Mouse (Mus musculus): Measurements from ENCODE around the gene Otud5. TPM values are rescaled to one million over a fixed set of nuclear protein-coding genes. Genes with fewer than 3 reads are reported as not detected.
A peak's percentile ranks its signal among the peaks of the same experiment; 100 is the strongest.
"Not testable (repeated sequence)": the region's sequence is repeated elsewhere in the genome, so short reads cannot be mapped to it uniquely, and the experiment has no call there.

Otud5 gene
- polyA plus RNA-seq, 1 experiment, result 14.1 TPM

- Histone ChIP-seq H3K4me1 (ENCODE audit: control insufficient read depth, insufficient read depth, insufficient read length, low read length) (no peaks in the 10 kb centered on the region), H3K4me3 (ENCODE audit: insufficient read depth, low read depth, low read length) (no peak overlapping the region), H3K27ac (replicated peaks; ENCODE audit: low read depth, low read length) (no peak overlapping the region)
Measured at GRCm38 (mm10) chrX:7865343-7865742, 24.2 kb downstream of the Otud5 start.

GRCm38 (mm10) chrX:7865786-7866185, 24.6 kb downstream of the Otud5 start:
- Histone ChIP-seq H3K4me3 (ENCODE audit: insufficient read depth, low read depth, low read length) (no peak overlapping the region), H3K4me1 (ENCODE audit: control insufficient read depth, insufficient read depth, insufficient read length, low read length) (no peaks in the 10 kb centered on the region), H3K27ac (replicated peaks; ENCODE audit: low read depth, low read length) (no peak overlapping the region)

- Histone ChIP-seq H3K4me3 (ENCODE audit: insufficient read depth, low read depth, low read length) (no peak overlapping the region), H3K4me1 (ENCODE audit: control insufficient read depth, insufficient read depth, insufficient read length, low read length) (no peaks in the 10 kb centered on the region), H3K27ac (replicated peaks; ENCODE audit: low read depth, low read length) (no peak overlapping the region)
Measured at GRCm38 (mm10) chrX:7867141-7867540, 26.0 kb downstream of the Otud5 start.

- no peak overlapping the region for H3K27ac ChIP-seq (replicated peaks; ENCODE audit: low read depth, low read length)
- no peaks in the 10 kb centered on the region for H3K4me1 ChIP-seq (ENCODE audit: control insufficient read depth, insufficient read depth, insufficient read length, low read length)
- H3K4me3 ChIP-seq (ENCODE audit: insufficient read depth, low read depth, low read length), result no peak overlapping the region
Measured at GRCm38 (mm10) chrX:7868506-7868905, 27.3 kb downstream of the Otud5 start.

GRCm38 (mm10) chrX:7869826-7870225, 28.7 kb downstream of the Otud5 start:
- no peak overlapping the region for H3K27ac ChIP-seq (replicated peaks; ENCODE audit: low read depth, low read length)
- no peak overlapping the region for H3K4me3 ChIP-seq (ENCODE audit: insufficient read depth, low read depth, low read length)
- no peaks in the 10 kb centered on the region for H3K4me1 ChIP-seq (ENCODE audit: control insufficient read depth, insufficient read depth, insufficient read length, low read length)

- Histone ChIP-seq H3K27ac (replicated peaks; ENCODE audit: low read depth, low read length) (no peak within 1 kb of the TSS), H3K4me1 (ENCODE audit: control insufficient read depth, insufficient read depth, insufficient read length, low read length) (peaks cover 2% of the 10 kb centered on the region; the same call in 1 of the 2 replicates), H3K4me3 (ENCODE audit: insufficient read depth, low read depth, low read length) (peak within 1 kb of the TSS; percentile 62)
Measured at GRCm38 (mm10) chrX:7878007-7878419, 36.8 kb downstream of the Otud5 start, which contains the start of gene Pim2. Gene Pim2, plus strand, starts transcription at chrX:7878262.

GRCm38 (mm10) chrX:7878495-7878894, 37.3 kb downstream of the Otud5 start:
- Histone ChIP-seq H3K27ac (replicated peaks; ENCODE audit: low read depth, low read length) (no peak overlapping the region), H3K4me1 (ENCODE audit: control insufficient read depth, insufficient read depth, insufficient read length, low read length) (peaks cover 2% of the 10 kb centered on the region; the same call in 1 of the 2 replicates), H3K4me3 (ENCODE audit: insufficient read depth, low read depth, low read length) (peak overlapping the region; percentile 62)

- Histone ChIP-seq H3K4me1 (ENCODE audit: control insufficient read depth, insufficient read depth, insufficient read length, low read length) (peaks cover 2% of the 10 kb centered on the region; the same call in 1 of the 2 replicates), H3K27ac (replicated peaks; ENCODE audit: low read depth, low read length) (no peak overlapping the region), H3K4me3 (ENCODE audit: insufficient read depth, low read depth, low read length) (no peak overlapping the region; the same call in 1 of the 2 replicates)
Measured at GRCm38 (mm10) chrX:7879819-7880218, 38.7 kb downstream of the Otud5 start.

- Histone ChIP-seq H3K27ac (replicated peaks; ENCODE audit: low read depth, low read length) (peak within 1 kb of the TSS; percentile 79), H3K4me1 (ENCODE audit: control insufficient read depth, insufficient read depth, insufficient read length, low read length) (no peaks in the 10 kb centered on the region), H3K4me3 (ENCODE audit: insufficient read depth, low read depth, low read length) (peak within 1 kb of the TSS; percentile 86)
Measured at GRCm38 (mm10) chrX:7883841-7884567, 42.8 kb downstream of the Otud5 start, which contains the start of gene Slc35a2. Gene Slc35a2, plus strand, starts transcription at chrX:7884028.

- H3K27ac ChIP-seq (replicated peaks; ENCODE audit: low read depth, low read length), result peak overlapping the region; percentile 66
- H3K4me3 ChIP-seq (ENCODE audit: insufficient read depth, low read depth, low read length), result peak overlapping the region; percentile 67
- no peaks in the 10 kb centered on the region for H3K4me1 ChIP-seq (ENCODE audit: control insufficient read depth, insufficient read depth, insufficient read length, low read length)
Measured at GRCm38 (mm10) chrX:7898211-7898610, 57.0 kb downstream of the Otud5 start.

GRCm38 (mm10) chrX:7898880-7899874, 58.0 kb downstream of the Otud5 start, which contains the start of the genes Pqbp1 and Timm17b:
Gene Pqbp1, minus strand, starts transcription at chrX:7899269.
Gene Timm17b, plus strand, starts transcription at chrX:7899357.
- Histone ChIP-seq H3K4me3 (ENCODE audit: insufficient read depth, low read depth, low read length) (peak within 1 kb of the TSS; percentile 96), H3K4me1 (ENCODE audit: control insufficient read depth, insufficient read depth, insufficient read length, low read length) (no peaks in the 10 kb centered on the region)

GRCm38 (mm10) chrX:7904441-7904840, 63.3 kb downstream of the Otud5 start:
- no peaks in the 10 kb centered on the region for H3K4me1 ChIP-seq (ENCODE audit: control insufficient read depth, insufficient read depth, insufficient read length, low read length)
- no peak overlapping the region for H3K27ac ChIP-seq (replicated peaks; ENCODE audit: low read depth, low read length)
- H3K4me3 ChIP-seq (ENCODE audit: insufficient read depth, low read depth, low read length), result no peak overlapping the region

More at GRCm38 (mm10) chrX:7898880-7899874, 58.0 kb downstream of the Otud5 start, which contains the start of the genes Pqbp1 and Timm17b:
- H3K27ac ChIP-seq (replicated peaks; ENCODE audit: low read depth, low read length), result peak within 1 kb of the TSS; percentile 98

GRCm38 (mm10) chrX:7907735-7908134, 66.6 kb downstream of the Otud5 start, which contains the start of gene Gm10491:
Gene Gm10491, minus strand, starts transcription at chrX:7907835.
- Histone ChIP-seq H3K27ac (replicated peaks; ENCODE audit: low read depth, low read length) (no peak within 1 kb of the TSS), H3K4me1 (ENCODE audit: control insufficient read depth, insufficient read depth, insufficient read length, low read length) (no peaks in the 10 kb centered on the region), H3K4me3 (ENCODE audit: insufficient read depth, low read depth, low read length) (no peak within 1 kb of the TSS)

GRCm38 (mm10) chrX:7909242-7909641, 68.1 kb downstream of the Otud5 start, which contains the start of gene Gm10490:
Gene Gm10490, plus strand, starts transcription at chrX:7909542.
- not testable (repeated sequence) for H3K4me3 ChIP-seq (ENCODE audit: insufficient read depth, low read depth, low read length); H3K27ac ChIP-seq (replicated peaks; ENCODE audit: low read depth, low read length); H3K4me1 ChIP-seq (ENCODE audit: control insufficient read depth, insufficient read depth, insufficient read length, low read length)

GRCm38 (mm10) chrX:7910473-7910872, 69.3 kb downstream of the Otud5 start:
- Histone ChIP-seq H3K27ac (replicated peaks; ENCODE audit: low read depth, low read length) (no peak overlapping the region), H3K4me3 (ENCODE audit: insufficient read depth, low read depth, low read length) (no peak overlapping the region), H3K4me1 (ENCODE audit: control insufficient read depth, insufficient read depth, insufficient read length, low read length) (no peaks in the 10 kb centered on the region)

Measured in brown adipose tissue, adult 24 weeks (tissue).